ENCODE assay signal across 26 mouse cellular contexts in the genomic region with DNA sequence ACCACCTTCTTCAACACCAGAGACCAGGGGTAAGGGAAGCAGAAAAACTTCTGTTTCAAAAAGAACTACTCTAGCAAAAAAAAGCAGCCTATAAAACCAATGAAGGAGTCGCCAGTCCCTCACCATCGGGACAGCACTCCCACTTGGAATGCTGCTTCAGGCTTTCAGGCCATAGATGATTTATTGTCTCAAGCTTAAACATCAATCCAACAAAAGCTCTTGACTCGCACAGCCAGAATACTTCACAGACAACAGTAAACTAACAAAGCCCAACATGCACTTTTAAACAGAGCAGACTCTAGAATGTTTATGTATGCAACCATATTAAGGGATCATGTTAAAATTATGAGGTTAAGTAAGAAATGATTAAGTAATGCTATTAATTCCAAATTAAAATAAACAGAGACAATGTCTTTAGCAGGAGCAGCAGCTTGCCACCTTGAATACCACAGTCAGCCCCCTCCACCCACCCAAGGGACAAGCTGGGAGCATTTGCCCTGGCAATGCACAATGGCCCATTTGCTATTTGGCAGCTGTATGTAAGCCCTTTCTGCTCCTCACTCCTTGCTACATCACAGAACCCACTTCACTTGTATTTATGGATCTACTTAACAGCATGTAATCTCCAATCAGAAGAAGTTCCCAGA. TPM values are rescaled to one million over a fixed set of nuclear protein-coding genes. Genes with fewer than 3 reads are reported as not detected.
A peak's percentile ranks its signal among the peaks of the same experiment; 100 is the strongest.
DNase-seq lines count a peak whose midpoint lies in the region; ATAC-seq and TF ChIP-seq lines count a peak whose summit lies in the region.
"Had no signal": no experiment of that assay in that cellular context is flagged by ENCODE, and none has a peak within 500 bp of the region (broad histone marks: within the 10 kb centered on the region; RNA-seq: fewer than 3 reads in every experiment).

No protein-coding gene starts in this region.

- no peak overlapping the region for H3K4me3 ChIP-seq in kidney, postnatal 0 days (replicated peaks; ENCODE audit: low read depth, low read length)
- H3K4me3 ChIP-seq in neural tube, embryonic 13.5 days, result no peak overlapping the region
- H3K4me3 ChIP-seq in neural tube, embryonic 15.5 days (replicated peaks), result no peak overlapping the region
- no peak overlapping the region for H3K4me3 ChIP-seq in midbrain, embryonic 15.5 days
- H3K4me3 ChIP-seq: forebrain, embryonic 15.5 days; hindbrain, embryonic 10.5 days; intestine, embryonic 15.5 days; layer of hippocampus, adult 2 months; left cerebral cortex, adult 2 months; limb, embryonic 13.5 days; megakaryocyte, embryonic 14.5 days; midbrain, embryonic 13.5 days had no signal

- no peak overlapping the region for H3K9ac ChIP-seq in kidney, postnatal 0 days (ENCODE audit: low read depth, low read length)
- 0 out of 2 replicates have a peak overlapping the region, but pooled peaks have one; percentile 34 for H3K9ac ChIP-seq in neural tube, embryonic 13.5 days
- H3K9ac ChIP-seq in neural tube, embryonic 15.5 days (replicated peaks), result no peak overlapping the region
- H3K9ac ChIP-seq in midbrain, embryonic 15.5 days, result no peak overlapping the region
- H3K9ac ChIP-seq: forebrain, embryonic 15.5 days; intestine, embryonic 15.5 days; limb, embryonic 13.5 days; midbrain, embryonic 13.5 days had no signal

- H3K4me1 ChIP-seq in kidney, postnatal 0 days (replicated peaks; ENCODE audit: insufficient read depth, low read length), result peaks cover 26% of the 10 kb centered on the region
- H3K4me1 ChIP-seq in neural tube, embryonic 13.5 days (replicated peaks), result peaks cover 89% of the 10 kb centered on the region
- peaks cover 76% of the 10 kb centered on the region for H3K4me1 ChIP-seq in neural tube, embryonic 15.5 days
- H3K4me1 ChIP-seq in midbrain, embryonic 15.5 days, result peaks cover 45% of the 10 kb centered on the region

- no peaks in the 10 kb centered on the region for H3K36me3 ChIP-seq in kidney, postnatal 0 days (ENCODE audit: insufficient read depth, low read length)
- H3K36me3 ChIP-seq in neural tube, embryonic 13.5 days, result no peaks in the 10 kb centered on the region
- no peaks in the 10 kb centered on the region for H3K36me3 ChIP-seq in neural tube, embryonic 15.5 days
- no peaks in the 10 kb centered on the region for H3K36me3 ChIP-seq in midbrain, embryonic 15.5 days (replicated peaks)
- H3K36me3 ChIP-seq: forebrain, embryonic 15.5 days; intestine, embryonic 15.5 days; limb, embryonic 13.5 days; midbrain, embryonic 13.5 days had no signal

- no peaks in the 10 kb centered on the region for H3K9me3 ChIP-seq in kidney, postnatal 0 days (replicated peaks; ENCODE audit: low read length)
- H3K9me3 ChIP-seq in neural tube, embryonic 13.5 days, result no peaks in the 10 kb centered on the region
- H3K9me3 ChIP-seq in neural tube, embryonic 15.5 days (replicated peaks), result no peaks in the 10 kb centered on the region
- H3K9me3 ChIP-seq in midbrain, embryonic 15.5 days, result no peaks in the 10 kb centered on the region
- H3K9me3 ChIP-seq: forebrain, embryonic 15.5 days; hindbrain, embryonic 10.5 days; intestine, embryonic 15.5 days; limb, embryonic 13.5 days; megakaryocyte, embryonic 14.5 days; midbrain, embryonic 13.5 days had no signal

- WGBS in kidney, postnatal 0 days, result 16% methylated on average over 3 of the region's 3 CpGs
- WGBS in neural tube, embryonic 13.5 days, result 7% methylated on average over 3 of the region's 3 CpGs
- WGBS in neural tube, embryonic 15.5 days, result 9% methylated on average over 3 of the region's 3 CpGs
- WGBS in midbrain, embryonic 15.5 days, result 53% methylated on average over 3 of the region's 3 CpGs

- no peaks in the 10 kb centered on the region for H3K27me3 ChIP-seq in kidney, postnatal 0 days (ENCODE audit: insufficient read depth, low read length)
- no peaks in the 10 kb centered on the region for H3K27me3 ChIP-seq in neural tube, embryonic 13.5 days
- H3K27me3 ChIP-seq in neural tube, embryonic 15.5 days (replicated peaks), result no peaks in the 10 kb centered on the region
- H3K27me3 ChIP-seq in midbrain, embryonic 15.5 days (replicated peaks), result no peaks in the 10 kb centered on the region
- H3K27me3 ChIP-seq: forebrain, embryonic 15.5 days; intestine, embryonic 15.5 days; limb, embryonic 13.5 days; midbrain, embryonic 13.5 days had no signal

- no peak for ATAC-seq in kidney, postnatal 0 days (replicated peaks; ENCODE audit: low FRiP score, low read depth)
- no peak for ATAC-seq in neural tube, embryonic 13.5 days (ENCODE audit: low read depth)
- ATAC-seq in neural tube, embryonic 15.5 days (ENCODE audit: low FRiP score), result no peak
- no peak for ATAC-seq in midbrain, embryonic 15.5 days (replicated peaks)
- ATAC-seq: forebrain, embryonic 15.5 days; hindbrain, postnatal 0 days; intestine, embryonic 15.5 days; midbrain, embryonic 13.5 days had no signal

- TF ChIP-seq CTCF in kidney, postnatal 0 days (IDR thresholded peaks at IDR 0.05; ENCODE audit: low read depth), result no peak

- H3K27ac ChIP-seq in kidney, postnatal 0 days, result no peak overlapping the region; the same call in 1 of the 2 replicates
- H3K27ac ChIP-seq in neural tube, embryonic 13.5 days (replicated peaks), result 0 out of 2 replicates have a peak overlapping the region, but pooled peaks have one; percentile 28
- no peak overlapping the region for H3K27ac ChIP-seq in neural tube, embryonic 15.5 days (replicated peaks)
- no peak overlapping the region for H3K27ac ChIP-seq in midbrain, embryonic 15.5 days
- H3K27ac ChIP-seq: forebrain, embryonic 15.5 days; hindbrain, embryonic 10.5 days; hindbrain, postnatal 0 days; intestine, embryonic 15.5 days; layer of hippocampus, adult 2 months; left cerebral cortex, adult 2 months; limb, embryonic 13.5 days; midbrain, embryonic 13.5 days had no signal

- intact Hi-C loops in heart, postnatal 10 days (cut with DNase I), result no loop called here

- DNase-seq in heart, adult 11 months, result peak; percentile 73
- DNase-seq in heart, postnatal 10 days, result no peak
- peak; percentile 76 for DNase-seq in kidney, postnatal 0 days (ENCODE audit: low spot score)
- no peak for DNase-seq in kidney, adult 11 months
- DNase-seq: adrenal gland, postnatal 36 days; cerebellum, adult 2 months; cerebellum, postnatal 14 days; gastrocnemius, postnatal 25 days; heart, adult 18-20 months; kidney, postnatal 36 days; lung, postnatal 4 days; right cerebral cortex, postnatal 4 days had no signal

- H3K4me2 ChIP-seq in kidney, postnatal 0 days (ENCODE audit: low read length), result no peak overlapping the region
- H3K4me2 ChIP-seq in neural tube, embryonic 13.5 days, result peak overlapping the region; percentile 7; the same call in 1 of the 2 replicates
- no peak overlapping the region for H3K4me2 ChIP-seq in neural tube, embryonic 15.5 days
- no peak overlapping the region for H3K4me2 ChIP-seq in midbrain, embryonic 15.5 days
- H3K4me2 ChIP-seq: forebrain, embryonic 15.5 days; heart, embryonic 11.5 days; intestine, embryonic 15.5 days; limb, embryonic 13.5 days; liver, embryonic 11.5 days; midbrain, embryonic 13.5 days had no signal

RNA-seq across cellular contexts. Expression of a gene that starts 21.1 kb away (rescaled TPM):
- total RNA-seq in heart, postnatal 10 days (2021), result 10 to 100 TPM; 37.2 to 39.9 TPM
- 13.1 and 13.9 TPM in 2 replicates for polyA plus RNA-seq in kidney, postnatal 0 days (2015; fragmentation: Nextera tagmentation; extraction: Ambion mirVana)
- 27.5 and 28.7 TPM in 2 replicates for polyA plus RNA-seq in neural tube, embryonic 13.5 days (2015; fragmentation: Nextera tagmentation; extraction: Ambion mirVana)
- 31.2 and 37.7 TPM in 2 replicates for polyA plus RNA-seq in neural tube, embryonic 15.5 days (2015; fragmentation: Nextera tagmentation; extraction: Ambion mirVana)
- 27.9 and 30.9 TPM in 2 replicates for polyA plus RNA-seq in midbrain, embryonic 15.5 days (2015; fragmentation: Nextera tagmentation; extraction: Ambion mirVana)

Comparison
In these comparisons a context has a peak if more than half of its experiments do, and no peak if none do; other contexts are left out.
1. DNase-seq: peak in heart, adult 11 months (single experiment) and kidney, postnatal 0 days (single experiment); none in heart, postnatal 10 days (0 of 2) and kidney, adult 11 months (single experiment).